Mouse (Mus musculus): ENCODE measurements around the gene Usp13.
A peak's percentile ranks its signal among the peaks of the same experiment; 100 is the strongest.

Usp13 gene

DNA sequence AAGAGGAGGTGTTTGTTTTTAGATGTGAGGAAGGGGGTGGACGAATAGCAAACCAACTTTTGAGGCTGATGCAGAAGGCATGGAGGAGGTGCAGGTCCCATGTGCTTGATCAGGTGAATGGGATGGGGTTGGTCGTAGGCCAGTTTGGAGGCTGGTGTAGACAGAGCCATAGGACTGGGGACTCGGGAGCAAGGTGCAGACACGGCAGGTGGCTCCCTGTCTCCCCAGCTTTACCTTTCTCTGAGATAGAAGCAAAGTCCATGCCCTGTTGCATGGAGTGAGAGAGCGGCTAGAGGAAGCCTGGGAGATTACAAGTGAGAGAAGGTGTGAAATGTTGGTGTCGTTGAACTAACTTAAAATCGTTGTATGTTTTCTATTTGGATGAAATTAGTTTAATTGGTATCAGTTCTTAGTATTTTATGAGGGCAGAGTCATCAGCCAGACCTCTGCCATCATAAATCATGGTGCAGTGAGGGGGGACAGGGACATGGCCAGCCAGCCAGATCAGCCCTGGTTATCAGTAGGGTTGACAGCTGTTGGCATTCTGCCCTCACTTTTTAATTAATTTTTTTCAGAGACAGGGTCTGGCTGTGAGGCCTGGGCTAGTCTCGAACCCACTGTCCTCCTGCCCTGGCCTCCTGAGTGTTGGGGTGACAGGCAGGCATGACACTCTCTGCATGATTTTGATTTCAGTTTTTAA, 122.6 kb downstream of the Usp13 start:
- peak in 1 of 2 experiments; percentile 14 for DNase-seq (ENCODE audit: low spot score in 2 of 2)

DNA sequence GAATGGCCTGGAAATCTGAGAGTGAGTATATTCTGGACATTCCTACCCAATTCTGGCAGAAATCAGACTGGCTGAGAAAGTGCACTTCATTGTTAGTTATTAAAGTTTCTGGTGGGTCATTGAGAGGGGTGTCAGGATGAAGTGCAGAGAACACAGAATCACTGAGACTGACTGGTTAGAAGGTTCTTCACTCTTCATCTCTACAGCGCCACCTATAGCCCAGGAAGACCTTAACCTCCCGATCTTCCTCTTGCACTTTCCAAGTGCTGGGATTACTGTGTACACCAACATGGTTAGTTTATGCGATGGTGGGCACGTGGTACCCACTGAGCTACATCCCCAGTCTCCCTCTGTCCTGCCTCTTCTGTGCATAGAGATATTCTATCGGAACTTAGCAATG, 130.1 kb downstream of the Usp13 start:
- no peak for DNase-seq (ENCODE audit: low spot score in 2 of 2)

DNA sequence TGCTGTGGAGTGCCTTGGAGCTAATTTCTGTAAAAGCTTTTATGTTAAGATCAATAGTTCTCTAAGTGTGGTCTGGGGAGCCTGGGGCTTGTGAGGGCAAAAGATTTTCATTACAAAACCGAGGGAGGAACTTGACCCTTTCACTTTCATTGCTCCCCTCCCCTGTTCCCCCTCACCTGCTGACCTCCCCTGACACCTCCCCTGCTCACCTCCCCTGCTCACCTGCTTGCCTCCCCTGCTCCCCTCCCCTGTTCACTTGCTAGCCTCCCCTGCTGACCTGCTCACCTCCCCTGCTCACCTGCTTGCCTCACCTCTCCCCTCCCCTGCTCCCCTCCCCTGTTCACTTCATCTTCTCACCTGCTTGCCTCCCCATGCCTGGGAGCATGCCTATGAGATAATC, 134.0 kb downstream of the Usp13 start:
- no peak for DNase-seq (ENCODE audit: low spot score in 2 of 2)

DNA sequence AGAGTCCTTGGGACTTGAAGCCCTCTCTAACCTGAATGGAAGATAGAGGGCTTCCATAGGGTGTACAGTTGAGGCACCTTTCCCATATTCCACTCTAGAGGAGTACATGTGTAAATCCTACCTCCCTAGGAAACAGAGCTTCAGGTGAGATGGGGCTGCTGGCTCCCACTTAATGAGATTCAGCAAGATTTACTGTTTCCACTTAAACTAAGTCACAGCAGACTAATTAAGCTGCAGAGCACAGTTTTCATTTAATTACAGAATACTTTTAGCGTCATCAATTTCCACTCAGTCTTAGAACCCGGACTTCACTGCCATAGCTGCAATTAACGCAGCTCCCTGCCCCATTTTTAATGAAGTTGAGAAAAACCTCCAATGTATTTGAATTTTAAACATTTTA, 144.1 kb downstream of the Usp13 start:
- no peak for DNase-seq (ENCODE audit: low spot score in 2 of 2)

DNA sequence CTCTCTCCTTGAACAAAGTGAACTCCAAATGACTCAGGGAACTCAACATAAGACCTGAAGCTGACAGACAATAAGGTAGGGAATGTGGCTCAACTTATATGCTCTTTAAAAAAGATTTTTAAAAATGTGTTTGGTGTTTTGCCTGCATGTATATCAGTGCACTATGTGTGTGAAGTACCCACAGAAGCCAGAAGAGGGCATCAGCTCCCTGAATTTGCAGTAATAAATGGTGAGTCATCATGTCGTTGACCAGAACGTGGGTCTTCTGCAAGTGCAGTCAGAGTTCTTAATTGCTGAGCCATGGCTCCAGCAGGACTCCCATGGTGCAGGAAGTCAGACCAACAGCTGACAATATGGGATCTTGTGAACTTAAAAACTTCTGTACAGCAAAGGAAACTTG, 148.2 kb downstream of the Usp13 start:
- DNase-seq (ENCODE audit: low spot score in 2 of 2): no peak

DNA sequence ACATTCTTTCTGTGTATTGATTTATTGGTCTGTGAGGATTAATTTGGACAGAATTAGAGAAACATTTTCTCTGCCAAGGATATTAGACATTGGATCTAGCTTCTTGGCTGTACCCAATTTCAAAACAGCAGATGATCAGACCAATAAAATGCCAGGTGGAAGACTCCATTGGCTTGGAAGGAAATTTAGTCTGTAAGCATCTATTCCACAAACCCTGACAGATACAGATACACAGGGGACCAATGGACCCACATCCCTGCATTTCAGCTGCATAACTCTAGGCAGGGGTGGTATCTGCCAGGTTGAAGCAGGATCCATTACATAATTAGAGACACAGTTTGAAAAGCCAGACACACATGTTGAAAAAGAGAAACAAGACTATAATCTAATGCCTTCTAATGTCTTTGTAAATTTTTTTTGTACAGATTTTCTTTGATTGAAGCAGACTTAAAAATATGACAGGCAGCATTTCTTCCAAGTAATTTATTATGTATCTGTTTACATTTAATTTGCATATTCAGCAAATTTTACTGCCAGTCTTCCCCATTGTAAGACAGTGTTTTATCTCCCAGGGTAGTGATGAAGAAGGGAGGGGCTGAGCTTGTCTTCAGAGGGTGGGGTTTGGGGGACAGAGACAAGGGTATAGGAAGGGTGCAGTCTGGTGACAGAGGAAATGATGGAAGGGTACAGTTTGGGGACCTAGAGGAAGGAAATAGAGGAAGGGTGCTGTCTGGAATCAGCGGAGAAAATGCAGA, 151.5 kb downstream of the Usp13 start:
- DNase-seq (ENCODE audit: low spot score in 2 of 2): no peak

DNA sequence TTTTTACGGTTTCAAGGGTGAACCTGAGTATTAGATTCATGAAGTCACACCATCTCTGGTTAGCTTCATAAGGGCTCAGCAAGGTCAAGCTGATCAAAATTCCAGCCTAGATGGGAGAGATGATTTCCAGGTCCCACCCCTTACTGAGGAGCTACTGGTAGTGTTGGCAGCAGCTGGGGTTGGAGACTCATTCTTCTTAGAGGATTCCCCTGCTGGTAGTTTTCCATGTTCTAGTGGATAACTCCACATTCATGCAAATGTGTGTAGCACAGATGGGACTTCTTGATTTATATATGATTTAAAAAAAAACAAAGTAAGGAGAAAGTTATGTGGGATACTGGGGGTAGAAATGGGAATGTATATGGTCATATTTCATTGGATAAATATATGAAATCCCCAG, 152.9 kb downstream of the Usp13 start:
- DNase-seq (ENCODE audit: low spot score in 2 of 2): no peak

DNA sequence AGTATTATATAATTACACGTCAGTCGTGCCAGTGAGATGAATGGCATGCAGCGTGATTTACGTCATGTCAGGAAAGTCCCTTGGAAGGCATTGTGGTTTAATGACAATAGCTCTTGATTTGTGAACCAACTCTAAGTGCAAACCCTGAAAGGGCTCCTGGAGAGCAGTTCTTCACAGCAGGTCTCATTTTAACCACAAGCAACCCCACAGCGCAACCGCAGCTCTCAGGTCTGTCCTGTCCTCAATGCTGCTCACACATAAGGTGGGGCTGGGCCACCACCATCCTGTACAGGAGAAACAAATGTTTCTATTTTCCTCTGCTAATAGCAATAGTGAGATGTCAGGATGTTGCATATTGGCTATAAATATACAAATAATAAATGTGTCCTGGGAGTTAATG, 161.9 kb downstream of the Usp13 start:
- no peak for DNase-seq (ENCODE audit: low spot score in 2 of 2)

DNA sequence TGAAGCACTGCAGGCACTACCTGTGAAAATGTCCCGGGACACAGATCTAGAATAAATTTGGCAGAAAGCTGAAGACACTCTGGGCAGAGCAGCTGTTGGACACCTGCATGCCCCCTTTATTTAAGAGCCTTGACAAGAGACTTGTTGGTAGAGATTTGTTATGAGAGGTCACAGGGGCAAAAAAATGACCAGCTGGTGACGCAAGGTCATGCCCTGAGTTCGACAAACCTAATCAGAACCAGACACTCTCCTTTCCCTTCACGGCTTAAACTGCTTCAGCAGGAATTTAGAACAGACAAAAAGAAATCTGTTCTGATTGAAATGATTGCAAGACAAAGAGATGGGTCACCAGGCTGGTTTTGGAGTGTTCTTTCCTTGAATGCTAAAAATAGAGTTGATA, 162.6 kb downstream of the Usp13 start:
- DNase-seq (ENCODE audit: low spot score in 2 of 2): no peak

DNA sequence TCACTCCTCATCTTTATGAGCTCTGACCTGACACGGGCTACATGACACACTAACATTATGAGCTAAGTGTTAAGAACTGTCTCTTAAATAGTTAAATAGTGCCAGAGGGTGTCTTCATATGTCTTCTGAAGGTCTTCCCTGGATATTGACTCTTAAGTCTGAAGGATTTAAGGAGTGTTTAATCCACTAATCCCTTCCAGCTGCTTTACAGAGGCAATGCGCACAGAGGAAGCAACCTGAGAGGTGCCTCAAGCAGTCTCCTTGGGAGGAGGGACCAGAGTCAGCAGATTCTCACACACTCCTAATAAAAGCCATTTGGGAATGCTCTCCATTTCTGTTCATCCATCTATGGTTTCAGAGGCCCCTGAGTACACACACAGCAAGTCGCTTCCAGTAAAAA, 167.8 kb downstream of the Usp13 start:
- no peak for DNase-seq (ENCODE audit: low spot score in 2 of 2)

Data from right cerebral cortex, postnatal 36 days (tissue).